Mouse (Mus musculus): ENCODE measurements around the gene Pik3r5.

DNA sequence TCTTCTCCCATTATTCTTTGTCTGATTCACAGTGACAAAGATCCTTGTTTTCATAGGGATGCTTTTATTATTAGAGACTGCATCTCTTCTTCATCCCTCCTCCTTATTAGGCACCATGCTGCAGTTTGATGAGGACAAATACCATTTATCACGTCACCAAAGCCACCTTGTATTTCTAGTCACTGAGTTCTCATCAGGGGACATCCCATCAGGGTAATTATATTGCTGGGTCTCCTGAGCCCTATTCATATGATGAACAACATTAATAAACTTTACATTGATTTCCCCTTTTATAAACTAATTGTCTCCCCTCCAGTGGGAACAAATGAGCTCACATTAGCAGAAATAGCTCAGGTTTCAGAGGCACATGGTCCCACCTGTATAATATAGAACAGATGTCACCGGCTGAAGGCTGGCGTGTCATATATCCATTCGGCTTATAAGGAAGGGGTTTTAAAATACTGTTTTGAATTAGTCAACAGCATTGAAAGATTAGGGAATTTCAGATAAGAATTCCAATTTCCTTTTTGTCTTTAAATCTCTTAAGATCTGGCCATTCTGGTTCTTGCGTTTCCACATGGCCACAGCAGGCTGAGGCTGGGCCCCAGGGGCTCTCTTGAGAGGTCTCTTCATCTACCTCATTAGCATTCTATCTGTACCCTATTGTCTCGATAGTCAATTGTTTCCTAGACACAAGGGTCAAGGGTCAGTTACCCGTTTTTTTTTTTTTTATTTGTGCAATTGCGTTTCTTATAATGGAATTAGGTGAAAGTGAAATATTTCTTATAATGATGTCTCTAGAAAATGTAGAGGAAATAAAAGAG lies 6.2 kb upstream of the Pik3r5 start:
- no peak for TF ChIP-seq POLR2A (IDR thresholded peaks at IDR 0.05; ENCODE audit: control insufficient read depth, low read depth, low read length)
- no peak for TF ChIP-seq CTCF (IDR thresholded peaks at IDR 0.05; ENCODE audit: control insufficient read depth, insufficient read depth, insufficient replicate concordance, low read depth, low read length)
